Mouse (Mus musculus) intestine, embryonic 14.5 days (tissue): Measurements from ENCODE around the gene Eif4a2. TPM values are rescaled to one million over a fixed set of nuclear protein-coding genes. Genes with fewer than 3 reads are reported as not detected.
A peak's percentile ranks its signal among the peaks of the same experiment; 100 is the strongest.

Experiments used
- ATAC-seq: fragments of 200-750 bp; cut with Nextera tagmentation; replicated peaks from 2 replicates; pipeline ENCODE4 v1.8.0; 2017; ENCODE audit warnings: low read depth, moderate number of reproducible peaks, moderate TSS enrichment, moderate library complexity; ENCODE audit not compliant: low FRiP score, low TSS enrichment
- DNase-seq: peaks from one replicate; pipeline ENCODE4 v3.0.0-alpha.2; 2018; ENCODE audit warnings: low spot score
- H3K27ac ChIP-seq: fragments of 300-500 bp; sonication (generic); 2 replicates; pipeline ENCODE4 v1.5.1; 2014; ENCODE audit warnings: low read depth, mild to moderate bottlenecking, control low read depth
- H3K27me3 ChIP-seq: fragments of 300-500 bp; sonication (generic); replicated peaks from 2 replicates; pipeline ENCODE4 v1.6.1; 2014; ENCODE audit warnings: low read length, control low read depth; ENCODE audit not compliant: control insufficient read depth, insufficient read depth
- H3K36me3 ChIP-seq: fragments of 300-500 bp; sonication (generic); 2 replicates; pipeline ENCODE4 v1.6.1; 2014; ENCODE audit warnings: low read length, control low read depth; ENCODE audit not compliant: control insufficient read depth, insufficient read depth
- H3K4me1 ChIP-seq: fragments of 300-500 bp; sonication (generic); replicated peaks from 2 replicates; pipeline ENCODE4 v1.6.1; 2014; ENCODE audit warnings: low read length, control low read depth, mixed read lengths; ENCODE audit not compliant: control insufficient read depth, insufficient read depth
- H3K4me2 ChIP-seq: fragments of 300-500 bp; sonication (generic); 2 replicates; pipeline ENCODE4 v1.6.1; 2014; ENCODE audit warnings: low read length
- H3K4me3 ChIP-seq: fragments of 300-500 bp; sonication (generic); 2 replicates; pipeline ENCODE4 v1.5.1; 2014; ENCODE audit warnings: low read depth, low read length, control low read depth, mixed read lengths
- H3K9ac ChIP-seq: fragments of 300-500 bp; sonication (generic); 2 replicates; pipeline ENCODE4 v1.6.1; 2014; ENCODE audit warnings: mild to moderate bottlenecking, low read length
- H3K9me3 ChIP-seq: fragments of 300-500 bp; sonication (generic); 2 replicates; pipeline ENCODE4 v1.6.1; 2016; ENCODE audit warnings: low read length, control low read depth; ENCODE audit not compliant: control insufficient read depth
- WGBS: fragments of 180-500 bp; shearing (Covaris S2); extraction: QIAGEN DNeasy Blood & Tissue Kit; methylation state at CpG from one replicate; pipeline ENCODE4 v1.1.7; 2014; 5-methylcytosine and 5-hydroxymethylcytosine counted together
- microRNA-seq: library from miRNA; unstranded; fragments of <30 nt; microRNA quantifications from one replicate; pipeline ENCODE4, GENCODE M21; 2016
- polyA plus RNA-seq: library from polyadenylated mRNA; unstranded; fragments of >200 nt; fragmentation: Nextera tagmentation; extraction: Ambion mirVana; gene quantifications from 2 replicates; pipeline ENCODE4 v1.2.1, GENCODE M21; 2014

The Eif4a2 gene
- polyA plus RNA-seq, 1 experiment from 2014 or later, result 218 TPM

- ATAC-seq (no peak), DNase-seq (no peak)
- H3K4me3 ChIP-seq, result no peak overlapping the region
- no peaks in the 10 kb centered on the region for H3K27me3 ChIP-seq
- H3K4me1 ChIP-seq, result no peaks in the 10 kb centered on the region
- H3K4me2 ChIP-seq, result no peak overlapping the region
- H3K36me3 ChIP-seq, result no peaks in the 10 kb centered on the region
- H3K9ac ChIP-seq, result no peak overlapping the region
- no peaks in the 10 kb centered on the region for H3K9me3 ChIP-seq
- no peak overlapping the region for H3K27ac ChIP-seq
- 91% methylated on average over 7 of the region's 7 CpGs for WGBS
Observed at GRCm38 (mm10) chr16:23158292-23158691, 51.0 kb downstream of the Eif4a2 start.

- no peaks in the 10 kb centered on the region for H3K4me1 ChIP-seq
- H3K4me2 ChIP-seq, result no peak overlapping the region
- H3K4me3 ChIP-seq, result no peak overlapping the region
- no peaks in the 10 kb centered on the region for H3K36me3 ChIP-seq
- 48% methylated on average over 2 of the region's 2 CpGs for WGBS
- DNase-seq, result no peak
- no peak overlapping the region for H3K27ac ChIP-seq
- H3K9me3 ChIP-seq, result no peaks in the 10 kb centered on the region
- no peak for ATAC-seq
- H3K27me3 ChIP-seq, result no peaks in the 10 kb centered on the region
- H3K9ac ChIP-seq, result no peak overlapping the region
Observed at GRCm38 (mm10) chr16:23158957-23159356, 51.7 kb downstream of the Eif4a2 start.

- Histone ChIP-seq H3K4me1 (no peaks in the 10 kb centered on the region), H3K9ac (no peak overlapping the region), H3K27me3 (no peaks in the 10 kb centered on the region), H3K4me3 (no peak overlapping the region), H3K4me2 (no peak overlapping the region), H3K36me3 (no peaks in the 10 kb centered on the region), H3K27ac (no peak overlapping the region), H3K9me3 (no peaks in the 10 kb centered on the region)
- 60% methylated on average over 2 of the region's 2 CpGs for WGBS
- DNase-seq, result no peak
- no peak for ATAC-seq
Observed at GRCm38 (mm10) chr16:23159749-23160148, 52.5 kb downstream of the Eif4a2 start.

- Histone ChIP-seq H3K4me2 (no peak overlapping the region), H3K9me3 (no peaks in the 10 kb centered on the region), H3K27ac (no peak overlapping the region), H3K4me3 (no peak overlapping the region), H3K9ac (no peak overlapping the region), H3K4me1 (no peaks in the 10 kb centered on the region), H3K27me3 (no peaks in the 10 kb centered on the region), H3K36me3 (no peaks in the 10 kb centered on the region)
- 71% methylated on average over 3 of the region's 3 CpGs for WGBS
- ATAC-seq (no peak), DNase-seq (no peak)
Observed at GRCm38 (mm10) chr16:23162116-23162515, 54.9 kb downstream of the Eif4a2 start.

Small RNAs within 50 kb of the gene (microRNA-seq; reads per million reads assigned to microRNA genes)
- 0.85 reads per million, percentile 4 among the genes with 10 or more reads in this experiment for gene Gm49346

Other genes starting within 250 kb of the Eif4a2 start
- 28.9 and 31.9 TPM in 2 replicates for gene Tbccd1, start 249.8 kb upstream of the Eif4a2 start, polyA plus RNA-seq
- gene Dnajb11, start 249.6 kb upstream of the Eif4a2 start, polyA plus RNA-seq, result 83.1 and 94.1 TPM in 2 replicates
- 0.36 and 0.43 TPM in 2 replicates for gene Ahsg, start 216.2 kb upstream of the Eif4a2 start, polyA plus RNA-seq
- gene Fetub, start 189.1 kb upstream of the Eif4a2 start, polyA plus RNA-seq, result not detected in 2 replicates
- 0.13 TPM in 1 of 2 replicates, not detected in the other for gene Hrg, start 156.4 kb upstream of the Eif4a2 start, polyA plus RNA-seq
- not detected in 2 replicates for gene Kng2, start 78.0 kb upstream of the Eif4a2 start, polyA plus RNA-seq
- not detected in 2 replicates for gene Kng1, start 49.6 kb upstream of the Eif4a2 start, polyA plus RNA-seq
- 126 and 136 TPM in 2 replicates for gene Rfc4, start 20.3 kb downstream of the Eif4a2 start, polyA plus RNA-seq
- gene Adipoq, start 39.1 kb downstream of the Eif4a2 start, polyA plus RNA-seq, result not detected in 2 replicates
- gene St6gal1, start 117.3 kb downstream of the Eif4a2 start, polyA plus RNA-seq, result 22.4 and 26.7 TPM in 2 replicates